Mouse (Mus musculus) kidney, adult 11 months (tissue): ENCODE measurements around the gene 2010106E10Rik.

Experiments used
- DNase-seq: peaks from one replicate; pipeline ENCODE4 v3.0.0; 2022

The 2010106E10Rik gene

DNA sequence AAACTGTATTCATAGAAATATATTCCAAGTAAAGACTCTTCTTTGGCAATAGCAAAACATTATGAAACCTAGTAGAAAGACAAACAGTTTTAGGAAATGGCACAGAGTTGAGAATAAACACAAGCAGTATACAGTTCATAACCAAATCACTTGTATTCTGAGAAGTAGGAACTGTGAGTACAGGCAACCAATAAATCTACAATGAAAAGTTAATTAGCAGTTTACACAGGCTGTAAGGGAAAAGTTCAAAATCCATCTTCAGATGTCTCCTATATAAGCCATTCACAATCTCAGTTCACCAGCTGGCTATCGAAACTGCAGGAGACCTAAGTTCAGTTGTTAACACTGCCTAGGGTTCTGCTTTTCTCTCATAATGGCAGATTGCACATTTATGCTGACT, at the start of gene 2010106E10Rik:
Gene 2010106E10Rik (plus strand): TSS at position 301 of the 400 bp plus-strand sequence.
- no peak for DNase-seq

DNA sequence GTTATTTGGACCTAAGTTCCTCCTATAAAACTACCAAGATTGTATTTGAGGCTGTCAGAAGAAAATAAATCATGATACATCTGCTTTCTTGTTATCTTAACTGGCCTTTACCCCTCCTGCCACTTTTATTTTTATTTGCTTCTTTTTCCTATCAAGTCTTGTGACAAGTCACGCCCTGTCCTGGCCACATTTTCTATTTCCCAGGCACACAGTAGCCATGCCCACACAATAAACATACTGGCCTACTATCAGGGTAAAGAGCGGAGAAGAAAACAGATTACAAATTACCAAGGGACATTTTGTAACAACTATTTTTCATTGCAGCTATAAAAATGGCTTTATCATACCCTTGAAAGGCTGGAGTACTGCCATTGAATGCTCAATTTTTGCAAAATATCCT, 10.6 kb downstream of the 2010106E10Rik start:
- DNase-seq, result no peak

GRCm38 (mm10) chrX:112524755-112525154, 29.7 kb downstream of the 2010106E10Rik start:
- no peak for DNase-seq

GRCm38 (mm10) chrX:112543115-112543514, 48.0 kb downstream of the 2010106E10Rik start:
- no peak for DNase-seq

- DNase-seq, result no peak
These were observed 72.6 kb downstream of the 2010106E10Rik start for GRCm38 (mm10) chrX:112567716-112568115.

DNA sequence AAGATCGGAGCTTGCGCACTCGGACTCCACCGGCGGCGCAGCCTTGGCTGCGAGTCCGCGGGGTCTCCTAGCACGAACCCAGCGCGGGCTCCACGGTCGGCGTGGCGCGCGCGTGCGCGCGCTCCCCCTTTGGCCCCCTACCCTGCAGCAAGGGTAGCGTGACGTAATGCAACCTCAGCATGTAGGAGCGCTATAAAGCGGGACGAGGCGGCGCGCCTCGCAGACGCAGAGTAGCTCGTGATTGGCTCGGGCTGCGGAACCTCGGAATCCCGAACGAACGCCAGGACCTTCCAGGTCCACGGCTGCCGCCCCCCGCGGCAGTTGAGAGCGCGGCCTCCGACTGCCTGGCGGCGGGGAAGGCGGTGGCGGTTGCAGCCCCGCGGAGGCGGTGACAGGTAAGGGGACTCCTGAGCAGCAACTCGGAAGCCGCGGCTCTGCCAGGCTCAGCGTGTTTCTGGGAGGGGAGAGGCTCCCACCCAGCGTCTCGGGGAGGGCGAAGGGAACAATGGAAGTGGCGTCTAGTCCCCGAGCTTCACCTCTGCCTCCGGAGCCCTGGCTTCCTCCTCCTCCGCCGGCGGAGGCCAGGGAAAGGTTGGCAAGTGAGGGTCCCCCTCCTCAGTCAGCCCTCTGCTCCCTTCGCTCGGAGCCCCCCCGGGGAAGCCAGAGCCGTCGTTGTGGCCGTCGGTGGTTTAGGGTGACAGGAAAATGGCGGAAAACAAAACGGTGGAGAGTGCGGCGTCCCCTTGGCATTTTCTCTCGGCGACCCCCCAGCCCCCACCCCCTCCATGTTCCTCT, 105.6 kb downstream of the 2010106E10Rik start, which contains the start of gene Zfp711:
Gene Zfp711 (plus strand): TSS at position 16 of the 795 bp plus-strand sequence.
- peak; percentile 19 for DNase-seq

DNA sequence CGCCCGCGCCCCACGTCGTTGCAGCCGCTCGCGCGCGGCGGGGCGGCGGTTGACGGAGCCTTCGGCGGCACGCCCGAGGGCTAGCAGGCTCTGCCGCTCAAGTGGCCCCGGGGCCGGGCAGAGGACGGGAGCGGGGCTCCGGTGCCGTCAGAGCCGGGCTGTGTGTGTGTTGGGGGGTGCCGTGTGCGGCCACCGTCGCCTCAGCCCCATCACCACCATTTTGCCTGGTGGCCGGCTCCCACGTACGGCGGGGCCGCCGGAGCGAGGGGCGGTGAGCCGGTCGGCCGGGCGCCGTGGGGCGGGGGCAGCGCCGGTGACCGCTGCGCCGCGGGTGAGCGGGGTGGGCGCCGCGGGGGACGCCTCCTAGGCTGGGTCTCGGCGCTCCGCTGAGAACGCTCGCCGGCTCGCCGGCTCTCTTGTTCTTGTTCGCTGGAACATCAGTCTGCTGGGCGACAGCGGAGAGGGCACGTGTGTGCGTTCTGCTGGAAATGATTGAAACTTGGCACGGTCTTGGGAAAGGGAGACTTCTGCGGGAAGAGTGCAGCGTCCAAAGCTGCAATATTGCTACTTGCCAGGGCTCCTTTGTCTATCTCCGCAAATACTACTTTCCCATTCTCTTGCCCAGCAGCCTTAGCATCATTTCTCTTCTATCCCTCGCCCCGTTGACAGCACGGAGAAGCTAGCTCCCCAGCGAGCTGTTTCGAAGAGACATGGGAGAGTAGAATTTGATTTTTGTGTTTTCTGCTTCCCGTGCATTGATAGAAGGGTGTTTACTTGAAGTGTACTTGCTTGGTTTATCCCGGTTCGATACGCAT, 106.4 kb downstream of the 2010106E10Rik start:
- DNase-seq, result peak; percentile 2
